Mouse (Mus musculus): ENCODE data around the gene Tex45. TPM values are rescaled to one million over a fixed set of nuclear protein-coding genes. Genes with fewer than 3 reads are reported as not detected.

Gene Tex45
- not detected in 2 replicates for polyA plus RNA-seq (2015; fragmentation: Nextera tagmentation; extraction: Ambion mirVana)

- no peak within 1 kb of the TSS for H3K9ac ChIP-seq (replicated peaks; ENCODE audit: low read depth)
- H3K27ac ChIP-seq (ENCODE audit: low read length) = no peak within 1 kb of the TSS
- DNase-seq (ENCODE audit: low spot score) = no peak
- no peaks in the 10 kb centered on the region for H3K27me3 ChIP-seq (replicated peaks; ENCODE audit: insufficient read depth, low read length)
- TF ChIP-seq EP300 (IDR thresholded peaks at IDR 0.05) = no peak
- no peak for TF ChIP-seq CTCF (IDR thresholded peaks at IDR 0.05)
- H3K4me2 ChIP-seq (replicated peaks; ENCODE audit: low read depth, low read length) = no peak within 1 kb of the TSS
- H3K9me3 ChIP-seq (ENCODE audit: low read length) = no peaks in the 10 kb centered on the region
- ATAC-seq = no peak
- H3K4me3 ChIP-seq (ENCODE audit: low read depth, low read length) = no peak within 1 kb of the TSS
- no peaks in the 10 kb centered on the region for H3K36me3 ChIP-seq (ENCODE audit: insufficient read depth, low read length)
- peaks cover 6% of the 10 kb centered on the region; the same call in 1 of the 2 replicates for H3K4me1 ChIP-seq (ENCODE audit: insufficient read depth, low read depth, low read length)
Observed at GRCm38 (mm10) chr8:3470562-3470961, at the start of gene Tex45. Gene Tex45, plus strand, starts transcription at chr8:3470862.

- ATAC-seq (no peak), DNase-seq (ENCODE audit: low spot score) (no peak)
- Histone ChIP-seq H3K27me3 (replicated peaks; ENCODE audit: insufficient read depth, low read length) (no peaks in the 10 kb centered on the region), H3K9me3 (ENCODE audit: low read length) (no peaks in the 10 kb centered on the region), H3K4me2 (replicated peaks; ENCODE audit: low read depth, low read length) (no peak overlapping the region), H3K4me3 (ENCODE audit: low read depth, low read length) (no peak overlapping the region), H3K27ac (ENCODE audit: low read length) (no peak overlapping the region), H3K36me3 (ENCODE audit: insufficient read depth, low read length) (no peaks in the 10 kb centered on the region), H3K9ac (replicated peaks; ENCODE audit: low read depth) (no peak overlapping the region), H3K4me1 (ENCODE audit: insufficient read depth, low read depth, low read length) (peaks cover 8% of the 10 kb centered on the region)
- TF ChIP-seq CTCF (IDR thresholded peaks at IDR 0.05) = no peak
- TF ChIP-seq EP300 (IDR thresholded peaks at IDR 0.05) = no peak
- WGBS = 90% methylated on average over 5 of the region's 5 CpGs
Observed at GRCm38 (mm10) chr8:3421507-3421906, 49.2 kb upstream of the Tex45 start.

GRCm38 (mm10) chr8:3425217-3425616, 45.4 kb upstream of the Tex45 start:
- Histone ChIP-seq H3K27me3 (replicated peaks; ENCODE audit: insufficient read depth, low read length) (no peaks in the 10 kb centered on the region), H3K4me2 (replicated peaks; ENCODE audit: low read depth, low read length) (no peak overlapping the region), H3K4me1 (ENCODE audit: insufficient read depth, low read depth, low read length) (no peaks in the 10 kb centered on the region), H3K9me3 (ENCODE audit: low read length) (no peaks in the 10 kb centered on the region), H3K27ac (ENCODE audit: low read length) (no peak overlapping the region), H3K9ac (replicated peaks; ENCODE audit: low read depth) (no peak overlapping the region), H3K4me3 (ENCODE audit: low read depth, low read length) (no peak overlapping the region), H3K36me3 (ENCODE audit: insufficient read depth, low read length) (peaks cover 13% of the 10 kb centered on the region; the same call in 1 of the 2 replicates)
- DNase-seq (ENCODE audit: low spot score) = peak; percentile 17
- 62% methylated on average over 5 of the region's 5 CpGs for WGBS
- no peak for TF ChIP-seq CTCF (IDR thresholded peaks at IDR 0.05)
- no peak for TF ChIP-seq EP300 (IDR thresholded peaks at IDR 0.05)
- peak; percentile 35; the same call in 1 of the 2 replicates for ATAC-seq

GRCm38 (mm10) chr8:3426211-3426610, 44.5 kb upstream of the Tex45 start:
- DNase-seq (ENCODE audit: low spot score) (peak; percentile 50), ATAC-seq (peak; percentile 41; the same call in 1 of the 2 replicates)
- 73% methylated on average over 3 of the region's 3 CpGs for WGBS
- no peak overlapping the region for H3K9ac ChIP-seq (replicated peaks; ENCODE audit: low read depth)
- no peak overlapping the region for H3K4me2 ChIP-seq (replicated peaks; ENCODE audit: low read depth, low read length)
- H3K36me3 ChIP-seq (ENCODE audit: insufficient read depth, low read length) = peaks cover 13% of the 10 kb centered on the region; the same call in 1 of the 2 replicates
- no peaks in the 10 kb centered on the region for H3K4me1 ChIP-seq (ENCODE audit: insufficient read depth, low read depth, low read length)
- TF ChIP-seq CTCF (IDR thresholded peaks at IDR 0.05) (no peak), EP300 (IDR thresholded peaks at IDR 0.05) (no peak)
- H3K9me3 ChIP-seq (ENCODE audit: low read length) = no peaks in the 10 kb centered on the region
- no peak overlapping the region for H3K27ac ChIP-seq (ENCODE audit: low read length)
- H3K4me3 ChIP-seq (ENCODE audit: low read depth, low read length) = no peak overlapping the region
- H3K27me3 ChIP-seq (replicated peaks; ENCODE audit: insufficient read depth, low read length) = no peaks in the 10 kb centered on the region

- ATAC-seq (no peak), DNase-seq (ENCODE audit: low spot score) (no peak)
- Histone ChIP-seq H3K4me3 (ENCODE audit: low read depth, low read length) (no peak overlapping the region), H3K9me3 (ENCODE audit: low read length) (no peaks in the 10 kb centered on the region), H3K36me3 (ENCODE audit: insufficient read depth, low read length) (peaks cover 20% of the 10 kb centered on the region; the same call in 1 of the 2 replicates), H3K4me1 (ENCODE audit: insufficient read depth, low read depth, low read length) (no peaks in the 10 kb centered on the region), H3K27ac (ENCODE audit: low read length) (no peak overlapping the region), H3K9ac (replicated peaks; ENCODE audit: low read depth) (no peak overlapping the region), H3K27me3 (replicated peaks; ENCODE audit: insufficient read depth, low read length) (no peaks in the 10 kb centered on the region), H3K4me2 (replicated peaks; ENCODE audit: low read depth, low read length) (no peak overlapping the region)
- 78% methylated on average over 2 of the region's 2 CpGs for WGBS
- no peak for TF ChIP-seq CTCF (IDR thresholded peaks at IDR 0.05)
- no peak for TF ChIP-seq EP300 (IDR thresholded peaks at IDR 0.05)
Observed at GRCm38 (mm10) chr8:3428426-3428825, 42.2 kb upstream of the Tex45 start.

- Histone ChIP-seq H3K9ac (replicated peaks; ENCODE audit: low read depth) (no peak overlapping the region), H3K27ac (ENCODE audit: low read length) (no peak overlapping the region), H3K36me3 (ENCODE audit: insufficient read depth, low read length) (peaks cover 29% of the 10 kb centered on the region; the same call in 1 of the 2 replicates), H3K4me1 (ENCODE audit: insufficient read depth, low read depth, low read length) (no peaks in the 10 kb centered on the region), H3K9me3 (ENCODE audit: low read length) (no peaks in the 10 kb centered on the region), H3K4me2 (replicated peaks; ENCODE audit: low read depth, low read length) (no peak overlapping the region), H3K4me3 (ENCODE audit: low read depth, low read length) (no peak overlapping the region), H3K27me3 (replicated peaks; ENCODE audit: insufficient read depth, low read length) (no peaks in the 10 kb centered on the region)
- peak; percentile 36; the same call in 1 of the 2 replicates for TF ChIP-seq EP300 (IDR thresholded peaks at IDR 0.05)
- TF ChIP-seq CTCF (IDR thresholded peaks at IDR 0.05) = no peak
- WGBS = 55% methylated on average over 2 of the region's 2 CpGs
- ATAC-seq (peak; percentile 88), DNase-seq (ENCODE audit: low spot score) (peak; percentile 74)
Observed at GRCm38 (mm10) chr8:3429966-3430365, 40.7 kb upstream of the Tex45 start.

- H3K36me3 ChIP-seq (ENCODE audit: insufficient read depth, low read length) = peaks cover 37% of the 10 kb centered on the region
- no peak overlapping the region for H3K4me3 ChIP-seq (ENCODE audit: low read depth, low read length)
- H3K4me2 ChIP-seq (replicated peaks; ENCODE audit: low read depth, low read length) = no peak overlapping the region
- no peak overlapping the region for H3K9ac ChIP-seq (replicated peaks; ENCODE audit: low read depth)
- ATAC-seq (no peak), DNase-seq (ENCODE audit: low spot score) (no peak)
- no peaks in the 10 kb centered on the region for H3K27me3 ChIP-seq (replicated peaks; ENCODE audit: insufficient read depth, low read length)
- H3K4me1 ChIP-seq (ENCODE audit: insufficient read depth, low read depth, low read length) = no peaks in the 10 kb centered on the region
- no peaks in the 10 kb centered on the region for H3K9me3 ChIP-seq (ENCODE audit: low read length)
- 86% methylated on average over 3 of the region's 3 CpGs for WGBS
- TF ChIP-seq EP300 (IDR thresholded peaks at IDR 0.05) (no peak), CTCF (IDR thresholded peaks at IDR 0.05) (no peak)
- H3K27ac ChIP-seq (ENCODE audit: low read length) = no peak overlapping the region
Observed at GRCm38 (mm10) chr8:3431113-3431512, 39.5 kb upstream of the Tex45 start.

Data from lung, postnatal 0 days (tissue).